Mouse (Mus musculus) E14TG2a.4 (cell line): ENCODE results near the gene Ubash3b.

Experiments used
- H3K27me3 ChIP-seq: 2 replicates; pipeline ENCODE4 v1.6.1; 2014; ENCODE audit warnings: low read length, control low read depth; ENCODE audit not compliant: insufficient read depth
- H3K36me3 ChIP-seq: 2 replicates; pipeline ENCODE4 v1.6.1; 2014; ENCODE audit warnings: low read length, control low read depth; ENCODE audit not compliant: insufficient read depth
- H3K4me1 ChIP-seq: replicated peaks from 2 replicates; pipeline ENCODE4 v1.6.1; 2014; ENCODE audit warnings: low read depth, low read length, control low read depth
- H3K4me3 ChIP-seq: replicated peaks from 2 replicates; pipeline ENCODE4 v1.5.1; 2014; ENCODE audit warnings: mild to moderate bottlenecking, low read length
- H3K9me3 ChIP-seq: 2 replicates; pipeline ENCODE4 v1.6.1; 2014; ENCODE audit warnings: low read length, control low read depth
- CTCF ChIP-seq: conservative IDR thresholded peaks from 2 replicates; pipeline ENCODE4 v1.5.1; 2014; ENCODE audit warnings: low read length
- NANOG ChIP-seq: IDR thresholded peaks from 2 replicates; pipeline ENCODE4 v1.6.1; 2014; ENCODE audit warnings: borderline replicate concordance, low read length, mixed read lengths
- POU5F1 ChIP-seq: IDR thresholded peaks from 2 replicates; pipeline ENCODE4 v1.6.1; 2014; ENCODE audit warnings: low read length, borderline replicate concordance

The Ubash3b gene

GRCm38 (mm10) chr9:41099067-41099466 is 62.4 kb downstream of the Ubash3b start:
- TF ChIP-seq POU5F1 (no peak), CTCF (no peak), NANOG (no peak)
- H3K4me1 ChIP-seq, result no peaks in the 10 kb centered on the region
- no peaks in the 10 kb centered on the region for H3K9me3 ChIP-seq
- no peaks in the 10 kb centered on the region for H3K27me3 ChIP-seq
- no peaks in the 10 kb centered on the region for H3K36me3 ChIP-seq
- H3K4me3 ChIP-seq, result no peak overlapping the region

- H3K4me1 ChIP-seq, result no peaks in the 10 kb centered on the region
- TF ChIP-seq NANOG (no peak), POU5F1 (no peak), CTCF (no peak)
Measured at GRCm38 (mm10) chr9:41098065-41098464, 63.4 kb downstream of the Ubash3b start.

GRCm38 (mm10) chr9:41091993-41092392 is 69.5 kb downstream of the Ubash3b start:
- no peaks in the 10 kb centered on the region for H3K27me3 ChIP-seq
- no peaks in the 10 kb centered on the region for H3K4me1 ChIP-seq
- TF ChIP-seq CTCF, result no peak
- TF ChIP-seq NANOG, result no peak
- TF ChIP-seq POU5F1, result no peak
- no peaks in the 10 kb centered on the region for H3K36me3 ChIP-seq
- H3K4me3 ChIP-seq, result no peak overlapping the region
- no peaks in the 10 kb centered on the region for H3K9me3 ChIP-seq

More at GRCm38 (mm10) chr9:41098065-41098464, 63.4 kb downstream of the Ubash3b start:
- Histone ChIP-seq H3K9me3 (no peaks in the 10 kb centered on the region), H3K4me3 (no peak overlapping the region), H3K36me3 (no peaks in the 10 kb centered on the region), H3K27me3 (no peaks in the 10 kb centered on the region)

DNA sequence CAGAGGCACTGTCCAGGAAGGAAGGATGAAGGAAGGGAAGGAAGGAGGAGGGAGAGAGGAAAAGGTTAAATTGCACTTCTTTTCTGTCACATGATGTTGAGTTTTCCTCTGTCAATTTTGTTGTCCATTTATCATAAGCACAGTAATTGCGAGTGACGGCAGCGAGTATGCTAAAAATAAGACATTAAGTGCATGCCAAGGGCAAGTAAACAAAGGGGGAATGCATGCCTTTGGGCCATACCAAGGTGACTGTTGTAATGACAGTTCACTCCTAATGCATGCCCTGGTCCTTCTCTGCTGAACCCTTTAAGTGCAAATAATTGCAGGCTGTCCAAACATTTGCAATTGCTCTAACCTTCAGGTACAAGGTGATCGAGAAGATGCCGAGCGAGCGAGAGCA is 70.3 kb downstream of the Ubash3b start:
- H3K36me3 ChIP-seq, result no peaks in the 10 kb centered on the region
- TF ChIP-seq NANOG, result no peak
- no peak for TF ChIP-seq POU5F1
- no peak for TF ChIP-seq CTCF
- no peak overlapping the region for H3K4me3 ChIP-seq
- no peaks in the 10 kb centered on the region for H3K4me1 ChIP-seq
- no peaks in the 10 kb centered on the region for H3K27me3 ChIP-seq
- no peaks in the 10 kb centered on the region for H3K9me3 ChIP-seq

- no peak for TF ChIP-seq CTCF
Measured at GRCm38 (mm10) chr9:41087831-41088383, 73.6 kb downstream of the Ubash3b start.

GRCm38 (mm10) chr9:41084191-41084901 is 77.2 kb downstream of the Ubash3b start:
- H3K36me3 ChIP-seq, result no peaks in the 10 kb centered on the region
- TF ChIP-seq NANOG (no peak), CTCF (no peak), POU5F1 (no peak)
- peaks cover 3% of the 10 kb centered on the region; the same call in 1 of the 2 replicates for H3K27me3 ChIP-seq
- no peaks in the 10 kb centered on the region for H3K4me1 ChIP-seq
- no peaks in the 10 kb centered on the region for H3K9me3 ChIP-seq
- H3K4me3 ChIP-seq, result no peak overlapping the region

More at GRCm38 (mm10) chr9:41087831-41088383, 73.6 kb downstream of the Ubash3b start:
- Histone ChIP-seq H3K4me3 (no peak overlapping the region), H3K4me1 (no peaks in the 10 kb centered on the region), H3K9me3 (no peaks in the 10 kb centered on the region), H3K27me3 (no peaks in the 10 kb centered on the region), H3K36me3 (no peaks in the 10 kb centered on the region)

- peaks cover 3% of the 10 kb centered on the region; the same call in 1 of the 2 replicates for H3K27me3 ChIP-seq
- H3K4me3 ChIP-seq, result no peak overlapping the region
- H3K9me3 ChIP-seq, result no peaks in the 10 kb centered on the region
- no peaks in the 10 kb centered on the region for H3K4me1 ChIP-seq
- TF ChIP-seq NANOG (no peak), POU5F1 (no peak), CTCF (no peak)
- no peaks in the 10 kb centered on the region for H3K36me3 ChIP-seq
Measured at GRCm38 (mm10) chr9:41083386-41084055, 78.0 kb downstream of the Ubash3b start.

- H3K4me3 ChIP-seq, result no peak overlapping the region
- TF ChIP-seq CTCF (no peak), POU5F1 (no peak), NANOG (no peak)
- no peaks in the 10 kb centered on the region for H3K9me3 ChIP-seq
- no peaks in the 10 kb centered on the region for H3K36me3 ChIP-seq
- H3K27me3 ChIP-seq, result peaks cover 3% of the 10 kb centered on the region; the same call in 1 of the 2 replicates
- no peaks in the 10 kb centered on the region for H3K4me1 ChIP-seq
Measured at GRCm38 (mm10) chr9:41082891-41083290, 78.6 kb downstream of the Ubash3b start.
